Mouse (Mus musculus): ENCODE results near the gene Il23r.

GRCm38 (mm10) chr6:67437028-67437427, 54.6 kb downstream of the Il23r start:
- TF ChIP-seq CTCF (conservative IDR thresholded peaks at IDR 0.05; ENCODE audit: low read length) (no peak), POU5F1 (IDR thresholded peaks at IDR 0.05; ENCODE audit: borderline replicate concordance, low read length) (no peak), NANOG (IDR thresholded peaks at IDR 0.05; ENCODE audit: borderline replicate concordance, low read length) (no peak)
